Mouse (Mus musculus) embryonic facial prominence, embryonic 10.5 days (tissue): ENCODE data around the gene Usp20. TPM values are rescaled to one million over a fixed set of nuclear protein-coding genes. Genes with fewer than 3 reads are reported as not detected.
"Not testable (repeated sequence)": the region's sequence is repeated elsewhere in the genome, so short reads cannot be mapped to it uniquely, and the experiment has no call there.

ENCODE experiments used
- DNase-seq: peaks from one replicate; pipeline ENCODE4 v3.0.0-alpha.2; 2017; ENCODE audit warnings: low spot score
- H3K27ac ChIP-seq: fragments of 300-500 bp; sonication (generic); replicated peaks from 2 replicates; pipeline ENCODE4 v1.5.1; 2016; ENCODE audit warnings: mild to moderate bottlenecking
- H3K27me3 ChIP-seq: fragments of 300-500 bp; sonication (generic); replicated peaks from 2 replicates; pipeline ENCODE4 v1.6.1; 2016; ENCODE audit warnings: low read depth, mild to moderate bottlenecking; ENCODE audit not compliant: poor library complexity, severe bottlenecking
- H3K36me3 ChIP-seq: fragments of 300-500 bp; sonication (generic); replicated peaks from 2 replicates; pipeline ENCODE4 v1.6.1; 2016; ENCODE audit warnings: mild to moderate bottlenecking, moderate library complexity
- H3K4me1 ChIP-seq: fragments of 300-500 bp; sonication (generic); 2 replicates; pipeline ENCODE4 v1.6.1; 2016
- H3K4me3 ChIP-seq: fragments of 300-500 bp; sonication (generic); 2 replicates; pipeline ENCODE4 v1.5.1; 2016; ENCODE audit warnings: mild to moderate bottlenecking, moderate library complexity
- H3K9me3 ChIP-seq: fragments of 300-500 bp; sonication (generic); 2 replicates; pipeline ENCODE4 v1.6.1; 2016; ENCODE audit warnings: mild to moderate bottlenecking
- whole genome bisulfite sequencing: fragments of 180-500 bp; shearing (Covaris S2); methylation state at CpG from one replicate; pipeline ENCODE4 v1.1.7; 2016; 5-methylcytosine and 5-hydroxymethylcytosine counted together
- polyA plus RNA-seq: library from polyadenylated mRNA; unstranded; fragments of >200 nt; fragmentation: Nextera tagmentation; extraction: Ambion mirVana; gene quantifications from 2 replicates; pipeline ENCODE4 v1.2.1, GENCODE M21; 2016

The Usp20 gene
- 16.6 and 17.0 TPM in 2 replicates for polyA plus RNA-seq

- no peaks in the 10 kb centered on the region for H3K27me3 ChIP-seq
- no peaks in the 10 kb centered on the region for H3K9me3 ChIP-seq
- WGBS = under 1% methylated on average over 66 of the region's 66 CpGs
- DNase-seq = peak; percentile 100
- peaks cover 33% of the 10 kb centered on the region for H3K36me3 ChIP-seq
- peaks cover 42% of the 10 kb centered on the region for H3K4me1 ChIP-seq
- H3K27ac ChIP-seq = peak within 1 kb of the TSS; percentile 83
- H3K4me3 ChIP-seq = peak within 1 kb of the TSS; percentile 86
Measured at GRCm38 (mm10) chr2:30981790-30982513, at the start of gene Usp20, which contains the start of gene BC005624. TSS of gene Usp20 (plus strand) at chr2:30982279. TSS of gene BC005624 (minus strand) at chr2:30982201.

DNA sequence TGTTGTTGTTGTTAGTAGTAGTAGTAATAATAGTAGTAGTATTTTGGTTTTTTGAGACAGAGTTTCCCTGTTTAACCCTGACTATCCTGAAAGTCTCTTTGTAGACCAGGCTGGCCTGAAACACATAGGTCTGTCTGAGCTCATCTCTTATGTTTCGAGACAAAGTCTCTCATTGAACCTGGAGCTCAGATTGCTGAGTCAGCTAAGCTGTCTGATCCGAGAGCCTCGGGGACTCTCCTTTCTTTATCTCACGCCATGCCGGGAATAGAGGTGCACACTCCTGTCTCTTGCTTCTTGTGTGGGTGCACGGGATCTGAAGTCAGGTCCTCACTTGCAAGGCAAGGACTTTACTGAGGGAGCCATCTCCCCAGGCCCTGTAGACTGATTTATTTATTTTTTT is 49.0 kb upstream of the Usp20 start:
- no peak for DNase-seq
- H3K36me3 ChIP-seq = no peaks in the 10 kb centered on the region
- 82% methylated on average over 6 of the region's 6 CpGs for WGBS

DNA sequence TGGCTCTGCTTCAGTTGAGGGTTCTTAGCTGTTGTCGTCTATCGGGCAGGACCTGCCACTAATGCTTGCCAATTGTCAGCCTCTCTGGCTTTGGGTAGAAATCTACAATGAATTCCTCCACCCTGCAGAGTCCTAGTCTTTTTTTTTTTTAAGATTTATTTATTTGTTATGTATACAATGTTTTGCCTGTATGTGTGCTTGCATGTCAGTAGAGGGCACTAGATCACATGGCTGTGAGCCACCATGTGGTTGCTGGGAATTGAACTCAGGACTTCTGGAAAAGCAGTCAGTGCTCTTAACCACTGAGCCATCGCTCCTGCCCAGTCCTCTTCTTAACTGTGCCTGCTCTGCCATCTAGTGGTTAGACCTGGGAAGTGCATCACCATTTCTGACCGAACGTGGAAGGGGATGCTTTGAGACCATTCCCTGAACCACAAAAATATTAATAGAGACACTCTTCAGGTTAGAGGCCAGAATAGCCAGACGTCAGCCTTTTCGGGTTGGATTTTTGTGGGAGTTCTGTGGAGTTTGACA is 48.1 kb upstream of the Usp20 start:
- Histone ChIP-seq H3K27me3 (no peaks in the 10 kb centered on the region), H3K27ac (no peak overlapping the region), H3K4me3 (no peak overlapping the region), H3K36me3 (no peaks in the 10 kb centered on the region), H3K9me3 (no peaks in the 10 kb centered on the region), H3K4me1 (peaks cover 15% of the 10 kb centered on the region)
- DNase-seq = peak; percentile 79
- WGBS = 25% methylated on average over 7 of the region's 7 CpGs

More for the DNA sequence above, 49.0 kb upstream of the Usp20 start:
- H3K4me1 ChIP-seq = peaks cover 20% of the 10 kb centered on the region
- no peaks in the 10 kb centered on the region for H3K9me3 ChIP-seq
- H3K27me3 ChIP-seq = no peaks in the 10 kb centered on the region
- no peak overlapping the region for H3K4me3 ChIP-seq
- H3K27ac ChIP-seq = no peak overlapping the region

- Histone ChIP-seq H3K36me3 (no peaks in the 10 kb centered on the region), H3K27me3 (no peaks in the 10 kb centered on the region), H3K27ac (no peak overlapping the region), H3K4me1 (0 out of 2 replicates have a peak, but pooled peaks cover 4% of the 10 kb centered on the region), H3K9me3 (no peaks in the 10 kb centered on the region), H3K4me3 (no peak overlapping the region)
- WGBS = 82% methylated on average over 3 of the region's 3 CpGs
- DNase-seq = no peak
Measured at GRCm38 (mm10) chr2:30936808-30937207, 45.3 kb upstream of the Usp20 start.

DNA sequence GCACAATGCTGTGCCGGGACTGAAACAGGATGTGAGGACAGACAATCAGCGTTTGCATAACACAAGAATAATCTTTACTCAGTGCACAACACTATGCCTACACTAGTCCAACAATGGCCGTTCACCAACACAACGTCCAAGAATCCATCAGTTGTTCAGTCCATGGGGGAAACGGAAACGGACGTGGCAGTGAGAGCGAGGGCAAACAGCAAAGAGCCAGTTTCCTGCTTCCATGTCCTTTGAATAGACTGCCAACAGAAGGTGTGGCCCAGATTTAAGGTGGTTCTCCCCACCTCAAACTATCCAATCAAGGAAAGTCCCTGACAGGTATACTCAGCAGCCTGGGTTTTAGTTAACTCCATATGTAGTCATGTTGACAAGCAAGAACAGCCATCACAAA is 44.3 kb upstream of the Usp20 start:
- DNase-seq = no peak
- no peaks in the 10 kb centered on the region for H3K36me3 ChIP-seq
- no peaks in the 10 kb centered on the region for H3K27me3 ChIP-seq
- 90% methylated on average over 8 of the region's 8 CpGs for WGBS
- no peak overlapping the region for H3K27ac ChIP-seq
- H3K4me1 ChIP-seq = 0 out of 2 replicates have a peak, but pooled peaks cover 4% of the 10 kb centered on the region
- H3K9me3 ChIP-seq = no peaks in the 10 kb centered on the region
- no peak overlapping the region for H3K4me3 ChIP-seq

- no peak for DNase-seq
- no peak overlapping the region for H3K27ac ChIP-seq
- 0 out of 2 replicates have a peak, but pooled peaks cover 4% of the 10 kb centered on the region for H3K4me1 ChIP-seq
- H3K27me3 ChIP-seq = no peaks in the 10 kb centered on the region
- H3K4me3 ChIP-seq = no peak overlapping the region
- H3K9me3 ChIP-seq = no peaks in the 10 kb centered on the region
- WGBS = 53% methylated on average over 4 of the region's 4 CpGs
- H3K36me3 ChIP-seq = no peaks in the 10 kb centered on the region
Measured at GRCm38 (mm10) chr2:30938574-30938991, 43.5 kb upstream of the Usp20 start.

DNA sequence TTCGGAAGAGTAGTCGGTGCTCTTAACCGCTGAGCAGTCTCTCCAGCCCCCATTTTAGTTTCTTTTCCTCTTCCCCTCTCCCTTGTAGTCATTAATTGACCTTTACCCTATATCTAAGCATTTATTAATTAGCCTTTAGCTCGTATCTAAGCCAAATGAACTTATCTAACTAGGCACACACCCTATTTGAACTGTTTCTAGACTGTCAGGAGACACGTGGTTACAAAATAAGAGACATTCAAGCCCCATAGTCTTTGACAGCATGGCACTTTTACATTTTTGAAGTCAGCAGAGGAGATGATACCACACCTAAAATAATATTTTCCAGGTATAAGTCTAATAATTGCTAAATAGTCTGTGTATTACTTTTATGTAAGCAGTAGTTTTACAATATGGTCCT is 40.5 kb upstream of the Usp20 start:
- no peak for DNase-seq
- 87% methylated on average over 5 of the region's 5 CpGs for WGBS

DNA sequence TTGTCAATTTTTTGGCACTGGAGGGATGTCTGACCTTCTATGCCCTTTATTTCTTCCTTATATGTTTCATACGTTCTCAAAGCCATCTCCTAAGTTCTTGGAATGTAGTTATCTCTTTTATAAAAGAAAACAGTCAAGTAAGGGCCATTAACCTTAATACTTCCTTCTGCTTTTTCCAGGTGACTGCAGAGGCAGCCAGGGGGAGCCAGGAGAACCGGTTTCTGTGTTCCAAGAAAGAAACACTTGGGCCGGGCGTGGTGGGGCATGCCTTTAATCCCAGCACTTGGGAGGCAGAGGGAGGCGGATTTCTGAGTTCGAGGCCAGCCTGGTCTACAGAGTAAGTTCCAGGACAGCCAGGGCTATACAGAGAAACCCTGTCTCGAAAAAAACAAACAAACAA is 40.0 kb upstream of the Usp20 start:
- H3K36me3 ChIP-seq, H3K4me1 ChIP-seq, H3K4me3 ChIP-seq, H3K27ac ChIP-seq, DNase-seq, H3K27me3 ChIP-seq, H3K9me3 ChIP-seq: not testable (repeated sequence)
- WGBS = 58% methylated on average over 7 of the region's 7 CpGs

More for the DNA sequence above, 40.5 kb upstream of the Usp20 start:
- Histone ChIP-seq H3K4me1 (0 out of 2 replicates have a peak, but pooled peaks cover 4% of the 10 kb centered on the region), H3K27me3 (no peaks in the 10 kb centered on the region), H3K9me3 (no peaks in the 10 kb centered on the region), H3K27ac (no peak overlapping the region), H3K4me3 (no peak overlapping the region), H3K36me3 (no peaks in the 10 kb centered on the region)

GRCm38 (mm10) chr2:30942603-30943011 is 39.5 kb upstream of the Usp20 start:
- Histone ChIP-seq H3K27ac (no peak overlapping the region), H3K4me3 (peak overlapping the region; percentile 27), H3K27me3 (no peaks in the 10 kb centered on the region), H3K4me1 (0 out of 2 replicates have a peak, but pooled peaks cover 4% of the 10 kb centered on the region), H3K9me3 (no peaks in the 10 kb centered on the region), H3K36me3 (no peaks in the 10 kb centered on the region)
- 31% methylated on average over 16 of the region's 16 CpGs for WGBS
- DNase-seq = peak; percentile 80

DNA sequence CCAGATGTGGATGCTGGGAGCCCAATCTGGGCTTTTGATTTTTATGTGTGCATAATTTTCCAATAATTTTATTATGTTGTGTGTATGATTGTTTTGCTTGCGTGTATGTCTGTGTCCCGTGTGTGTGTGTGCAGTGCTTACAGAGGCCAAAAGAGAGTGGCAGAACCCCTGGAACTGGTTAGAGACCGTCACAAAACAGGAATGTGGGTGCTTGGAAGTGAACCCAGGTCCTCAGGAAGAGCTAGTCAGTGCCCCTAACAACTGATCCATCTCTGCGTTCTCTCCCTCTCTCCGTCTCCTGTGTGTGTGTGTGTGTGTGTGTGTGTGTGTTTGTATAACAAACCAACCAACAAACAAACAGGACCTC is 29.6 kb upstream of the Usp20 start:
- Histone ChIP-seq H3K27me3 (no peaks in the 10 kb centered on the region), H3K36me3 (peaks cover 35% of the 10 kb centered on the region), H3K4me1 (peaks cover 26% of the 10 kb centered on the region), H3K27ac (peak overlapping the region; percentile 93), H3K9me3 (no peaks in the 10 kb centered on the region), H3K4me3 (peak overlapping the region; percentile 90)
- DNase-seq = no peak
- 33% methylated on average over 5 of the region's 5 CpGs for WGBS

DNA sequence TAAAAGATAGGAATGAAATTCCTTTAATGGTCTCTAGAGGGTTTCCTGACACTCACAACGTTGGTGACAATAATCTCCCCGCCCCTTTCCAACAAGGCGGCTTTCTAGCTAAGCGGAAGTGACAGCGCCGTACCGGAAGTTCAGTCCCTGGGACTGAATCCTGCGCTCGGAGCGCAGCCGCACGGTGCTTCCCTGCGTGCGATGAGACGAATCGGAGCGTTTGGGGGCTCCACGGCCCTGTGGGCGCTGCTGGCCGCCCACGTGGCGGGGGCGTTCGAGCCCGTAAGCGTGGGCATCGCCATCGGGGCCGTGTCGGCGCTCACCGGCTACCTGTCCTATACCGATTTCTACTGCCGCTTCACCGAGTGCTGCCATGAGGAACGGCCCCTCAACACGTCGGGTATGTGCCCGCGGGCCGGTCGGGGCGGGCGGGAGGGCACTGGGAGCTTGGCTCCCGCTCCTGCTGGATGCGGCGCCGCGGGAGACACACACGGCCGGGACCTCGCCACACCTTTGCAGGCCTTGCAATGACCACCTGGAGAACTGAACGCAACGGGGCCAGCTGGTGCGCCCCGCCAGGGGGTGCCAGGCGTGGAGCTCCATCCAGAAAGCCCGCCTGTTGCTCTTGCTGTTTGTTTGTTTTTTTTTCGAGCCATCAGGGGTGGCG is 29.1 kb upstream of the Usp20 start, which contains the start of gene Tor1b:
Tor1b (plus strand) TSS at position 136 of the 667 bp plus-strand sequence.
- peak; percentile 89 for DNase-seq
- H3K4me1 ChIP-seq = peaks cover 26% of the 10 kb centered on the region

GRCm38 (mm10) chr2:30954797-30955196 is 27.3 kb upstream of the Usp20 start:
- Histone ChIP-seq H3K4me3 (peak overlapping the region; percentile 90; the same call in 1 of the 2 replicates), H3K9me3 (no peaks in the 10 kb centered on the region), H3K36me3 (peaks cover 59% of the 10 kb centered on the region), H3K27ac (no peak overlapping the region), H3K27me3 (no peaks in the 10 kb centered on the region), H3K4me1 (peaks cover 26% of the 10 kb centered on the region)
- DNase-seq = no peak
- WGBS = 80% methylated on average over 6 of the region's 6 CpGs

More for the DNA sequence above, 29.1 kb upstream of the Usp20 start, which contains the start of gene Tor1b:
- WGBS = under 1% methylated on average over 60 of the region's 60 CpGs
- Histone ChIP-seq H3K36me3 (peaks cover 40% of the 10 kb centered on the region), H3K4me3 (peak within 1 kb of the TSS; percentile 90), H3K27me3 (no peaks in the 10 kb centered on the region), H3K9me3 (no peaks in the 10 kb centered on the region), H3K27ac (peak within 1 kb of the TSS; percentile 93)
